Mouse (Mus musculus) bone marrow macrophage, adult 2 months (primary cell): ENCODE data around the gene Tmem62.

Experiments
- CTCF ChIP-seq: IDR thresholded peaks from 2 replicates; pipeline ENCODE4 v1.5.1; 2012; ENCODE audit warnings: low read depth, mild to moderate bottlenecking, low read length, moderate library complexity
- POLR2A ChIP-seq: IDR thresholded peaks from 2 replicates; pipeline ENCODE4 v1.6.1; 2012; ENCODE audit warnings: mild to moderate bottlenecking, low read depth, low read length, borderline replicate concordance

- TF ChIP-seq POLR2A (no peak), CTCF (no peak)
Observed at GRCm38 (mm10) chr2:120971766-120972165, 5.1 kb upstream of the Tmem62 start.
